Mouse (Mus musculus) E14TG2a.4 (cell line): ENCODE measurements at regions not wholly inside any gene's neighbourhood (a gene's known extent, or its start where the extent isn't known, plus 50 kb on each side); places are given as distances from the start of the nearest gene placed in this dataset.

ENCODE experiments used
- CTCF ChIP-seq: conservative IDR thresholded peaks from 2 replicates; pipeline ENCODE4 v1.5.1; 2014; ENCODE audit warnings: low read length
- POU5F1 ChIP-seq: IDR thresholded peaks from 2 replicates; pipeline ENCODE4 v1.6.1; 2014; ENCODE audit warnings: low read length, borderline replicate concordance

- no peak for TF ChIP-seq CTCF
- no peak for TF ChIP-seq POU5F1
Observed at GRCm38 (mm10) chr12:65325347-65325746, 100.0 kb downstream of the Wdr20rt start.
